Mouse (Mus musculus): ENCODE measurements around the gene Nek6.

Gene Nek6

GRCm38 (mm10) chr2:38578602-38579521 lies 67.4 kb downstream of the Nek6 start:
- DNase-seq (ENCODE audit: low spot score in 2 of 2): no peak

GRCm38 (mm10) chr2:38579528-38579927 lies 68.1 kb downstream of the Nek6 start:
- no peak for DNase-seq (ENCODE audit: low spot score in 2 of 2)

DNA sequence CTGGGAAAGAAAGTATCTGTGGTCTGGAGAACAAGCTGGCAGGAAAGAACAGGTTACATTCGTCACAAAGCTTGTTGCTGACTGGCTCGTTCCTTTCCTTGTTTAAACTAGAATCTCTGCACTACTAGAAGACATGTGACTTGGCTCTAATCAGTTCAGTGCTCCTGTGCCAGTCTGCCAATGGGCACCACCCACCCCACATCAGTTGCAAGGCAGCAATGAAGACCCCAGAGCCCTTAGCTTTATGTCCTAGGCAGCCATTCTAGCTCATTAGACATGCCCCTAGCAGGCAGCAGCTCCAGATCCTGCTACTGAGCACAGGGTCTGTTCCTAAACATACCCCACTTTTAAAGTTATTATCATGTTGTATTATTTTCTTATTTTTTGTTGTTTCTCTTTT lies 72.5 kb downstream of the Nek6 start:
- no peak for DNase-seq (ENCODE audit: low spot score in 2 of 2)

- no peak for DNase-seq (ENCODE audit: low spot score in 2 of 2)
These were observed 73.3 kb downstream of the Nek6 start for GRCm38 (mm10) chr2:38584514-38585378.

- DNase-seq (ENCODE audit: low spot score in 2 of 2): no peak
These were observed 73.9 kb downstream of the Nek6 start for GRCm38 (mm10) chr2:38585379-38585736.

- DNase-seq (ENCODE audit: low spot score in 2 of 2): no peak
These were observed 75.3 kb downstream of the Nek6 start for GRCm38 (mm10) chr2:38586733-38587132.

GRCm38 (mm10) chr2:38591751-38592459 lies 80.5 kb downstream of the Nek6 start:
- no peak for DNase-seq (ENCODE audit: low spot score in 2 of 2)

- no peak for DNase-seq (ENCODE audit: low spot score in 2 of 2)
These were observed 83.4 kb downstream of the Nek6 start for GRCm38 (mm10) chr2:38594874-38595273.

- peak in 1 of 2 experiments; percentile 38 for DNase-seq (ENCODE audit: low spot score in 2 of 2)
These were observed 86.5 kb downstream of the Nek6 start for GRCm38 (mm10) chr2:38597896-38598295.

GRCm38 (mm10) chr2:38598395-38598794 lies 87.0 kb downstream of the Nek6 start:
- no peak for DNase-seq (ENCODE audit: low spot score in 2 of 2)

DNA sequence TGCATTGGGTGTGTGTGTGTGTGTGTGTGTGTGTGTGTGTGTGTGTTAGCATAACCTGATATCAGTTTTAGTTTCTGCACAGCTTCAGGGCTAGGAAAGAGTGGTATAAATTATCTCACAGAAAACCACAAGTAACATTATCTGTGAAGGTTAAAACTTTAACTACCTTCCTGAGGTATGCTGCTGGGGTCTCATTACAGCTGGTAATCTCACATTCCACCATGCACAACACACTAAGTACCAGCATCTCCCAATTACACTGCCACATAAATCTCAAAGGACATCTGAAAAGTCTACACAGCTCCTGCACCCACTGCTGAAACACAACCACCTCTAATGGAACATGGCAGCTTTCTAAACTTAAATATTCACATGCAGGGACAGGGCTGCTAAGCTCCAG lies 89.4 kb downstream of the Nek6 start:
- DNase-seq (ENCODE audit: low spot score in 2 of 2): no peak

GRCm38 (mm10) chr2:38607716-38608115 lies 96.3 kb downstream of the Nek6 start:
- no peak for DNase-seq (ENCODE audit: low spot score in 2 of 2)

GRCm38 (mm10) chr2:38608831-38609309 lies 97.4 kb downstream of the Nek6 start:
- DNase-seq (ENCODE audit: low spot score in 2 of 2): no peak

DNA sequence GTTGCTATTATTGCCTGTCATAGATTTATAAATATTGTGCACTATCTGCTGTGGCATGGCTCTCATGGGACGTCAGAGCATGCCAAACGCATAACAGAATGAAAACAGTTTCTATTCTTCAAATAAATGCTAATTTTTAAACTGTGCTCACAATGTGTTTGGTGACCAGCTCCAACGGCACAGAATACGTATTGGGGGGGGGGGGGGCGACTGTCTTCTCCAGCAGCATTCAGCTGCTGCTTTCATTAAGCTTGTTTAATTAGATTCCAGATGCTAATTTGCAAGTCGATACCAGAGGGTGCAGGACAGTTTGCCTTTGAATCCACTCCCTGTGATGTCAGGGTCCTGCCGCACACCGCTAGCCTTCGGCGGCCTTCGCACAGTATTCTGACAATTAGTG lies 97.9 kb downstream of the Nek6 start:
- DNase-seq (ENCODE audit: low spot score in 2 of 2): no peak

DNA sequence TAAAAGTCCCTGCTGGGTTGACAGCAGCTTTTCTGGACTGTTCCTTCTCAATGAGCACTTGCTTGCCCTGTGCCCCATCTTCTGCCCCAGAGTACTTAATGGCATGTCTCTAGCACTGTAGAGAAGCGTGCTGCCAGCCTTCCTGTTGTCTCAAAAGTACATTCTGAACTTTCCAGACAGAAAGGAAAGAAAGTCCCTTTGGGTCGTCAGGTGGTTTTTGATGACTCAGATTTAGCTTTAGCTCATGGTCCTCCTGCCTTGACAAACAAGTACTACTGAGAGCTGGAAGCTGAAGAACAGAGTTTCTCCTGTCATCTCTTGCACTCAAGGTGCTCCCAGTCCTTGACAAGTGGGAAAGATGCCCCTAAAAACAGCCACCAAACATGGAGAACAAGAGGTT lies 98.7 kb downstream of the Nek6 start:
- no peak for DNase-seq (ENCODE audit: low spot score in 2 of 2)

GRCm38 (mm10) chr2:38612596-38612995 lies 101.2 kb downstream of the Nek6 start:
- no peak for DNase-seq (ENCODE audit: low spot score in 2 of 2)

DNA sequence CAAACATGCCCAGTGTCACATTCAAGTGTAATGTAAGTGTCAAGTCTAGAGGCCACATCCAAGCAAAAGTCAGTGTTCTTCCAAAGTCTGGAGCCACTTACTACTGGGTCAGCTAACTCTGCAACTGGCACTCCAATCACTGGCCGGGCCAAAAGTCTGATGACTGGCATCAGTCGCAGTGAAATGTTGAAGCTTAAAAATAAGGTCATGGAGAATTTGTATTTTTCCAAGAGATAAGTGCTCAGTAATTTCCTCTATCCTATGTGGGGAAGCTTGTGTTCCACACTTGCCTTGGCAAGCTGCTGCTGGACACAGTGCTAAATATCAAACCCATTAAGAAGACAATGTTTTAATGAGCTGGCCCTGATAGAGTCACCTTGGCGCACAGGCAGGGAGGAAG lies 102.1 kb downstream of the Nek6 start:
- no peak for DNase-seq (ENCODE audit: low spot score in 2 of 2)

- DNase-seq (ENCODE audit: low spot score in 2 of 2): no peak
These were observed 103.0 kb downstream of the Nek6 start for GRCm38 (mm10) chr2:38614437-38614836.

DNA sequence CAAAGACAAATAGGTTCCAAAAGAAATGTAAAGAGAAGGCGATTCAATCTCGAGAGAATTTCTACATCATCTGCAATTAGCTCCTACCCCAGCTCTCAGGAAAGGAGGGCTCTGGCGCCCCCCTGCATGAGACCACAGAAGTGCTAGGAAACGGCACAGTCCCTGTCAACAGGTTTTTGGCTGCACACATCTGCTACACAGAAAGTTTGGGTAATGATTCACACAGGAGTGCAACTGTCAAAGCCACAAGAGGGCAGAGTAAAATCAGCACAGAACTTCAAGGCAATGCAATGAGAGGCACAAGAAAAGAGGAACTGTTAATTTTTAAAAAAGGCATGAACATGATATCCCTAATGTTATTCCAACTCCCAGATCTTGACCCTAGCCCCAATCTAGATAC lies 104.6 kb downstream of the Nek6 start:
- DNase-seq (ENCODE audit: low spot score in 2 of 2): peak in 1 of 2 experiments; percentile 30

DNA sequence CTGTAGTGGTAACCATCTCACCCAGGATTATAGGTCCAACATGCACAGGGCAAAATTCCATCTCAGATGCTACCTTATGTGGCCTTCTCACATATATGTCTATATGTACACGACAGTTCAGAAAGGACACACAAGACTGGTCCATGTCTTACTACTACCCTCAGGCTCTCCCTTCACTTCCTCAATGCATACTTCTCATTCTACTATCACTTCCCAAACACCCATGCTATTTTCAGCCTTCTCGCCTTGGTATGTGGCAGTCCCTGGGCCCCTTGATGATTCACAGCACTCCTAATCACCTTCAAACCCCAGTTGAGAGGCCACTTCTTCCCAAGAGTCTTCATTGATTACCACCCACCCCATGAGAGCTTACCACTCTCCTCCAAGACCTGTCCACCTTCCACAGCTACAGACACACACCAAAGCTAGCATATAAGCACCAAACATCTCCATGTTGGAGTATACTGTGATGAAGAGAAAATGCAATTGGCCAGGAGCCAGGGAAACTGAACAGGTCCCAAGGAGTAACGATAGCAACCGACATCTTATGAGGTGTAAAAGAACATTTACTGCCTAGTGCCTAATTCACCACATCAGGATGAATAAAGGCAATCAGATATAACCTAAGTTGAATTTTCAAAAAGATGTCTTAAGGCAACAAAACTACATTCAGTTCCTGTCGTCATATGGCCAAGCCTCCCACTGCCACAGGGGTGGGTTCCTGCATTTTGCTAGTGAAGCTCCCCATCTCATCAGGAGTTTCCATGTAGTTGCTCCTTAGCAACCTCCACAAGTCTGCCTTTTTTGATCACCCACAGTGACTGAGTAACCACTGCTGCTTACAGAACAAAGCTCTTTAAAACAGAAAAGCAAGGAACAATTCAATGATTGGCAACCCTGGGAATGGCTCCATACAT lies 105.8 kb downstream of the Nek6 start:
- DNase-seq (ENCODE audit: low spot score in 2 of 2): no peak

- no peak for DNase-seq (ENCODE audit: low spot score in 2 of 2)
These were observed 108.3 kb downstream of the Nek6 start for GRCm38 (mm10) chr2:38619777-38620176.

Measured in spleen, postnatal 10 days (tissue).